Mouse (Mus musculus): ENCODE data around the gene Olfr671. TPM values are rescaled to one million over a fixed set of nuclear protein-coding genes. Genes with fewer than 3 reads are reported as not detected.
"Not testable (repeated sequence)": the region's sequence is repeated elsewhere in the genome, so short reads cannot be mapped to it uniquely, and the experiment has no call there.

Olfr671 gene
- polyA plus RNA-seq (2014; fragmentation: Nextera tagmentation; extraction: Ambion mirVana), result not detected in 2 replicates

GRCm38 (mm10) chr7:104979026-104979425 is at the start of gene Olfr671:
Gene Olfr671, minus strand, starts transcription at chr7:104979126.
- no peaks in the 10 kb centered on the region for H3K4me1 ChIP-seq (replicated peaks; ENCODE audit: control insufficient read depth, insufficient read depth, low read length)
- no peak within 1 kb of the TSS for H3K4me3 ChIP-seq (ENCODE audit: low read depth, low read length)
- no peak within 1 kb of the TSS for H3K27ac ChIP-seq (ENCODE audit: low read depth, low read length)
- DNase-seq (ENCODE audit: low spot score), result no peak
- WGBS, result 81% methylated on average over 1 of the region's 1 CpGs
- ATAC-seq (replicated peaks; ENCODE audit: low FRiP score), result no peak
- H3K27me3 ChIP-seq (ENCODE audit: control insufficient read depth, insufficient read depth, low read length), result no peaks in the 10 kb centered on the region
- no peak within 1 kb of the TSS for H3K9ac ChIP-seq (ENCODE audit: low read length)
- H3K36me3 ChIP-seq (ENCODE audit: control insufficient read depth, insufficient read depth, low read length), result no peaks in the 10 kb centered on the region
- no peak within 1 kb of the TSS for H3K4me2 ChIP-seq (ENCODE audit: low read depth, low read length, severe bottlenecking)
- H3K9me3 ChIP-seq (ENCODE audit: control insufficient read depth, low read length), result no peaks in the 10 kb centered on the region

- no peak for ATAC-seq (replicated peaks; ENCODE audit: low FRiP score)
- Histone ChIP-seq H3K4me2 (ENCODE audit: low read depth, low read length, severe bottlenecking) (no peak within 1 kb of the TSS), H3K4me3 (ENCODE audit: low read depth, low read length) (no peak within 1 kb of the TSS), H3K9me3 (ENCODE audit: control insufficient read depth, low read length) (no peaks in the 10 kb centered on the region), H3K36me3 (ENCODE audit: control insufficient read depth, insufficient read depth, low read length) (no peaks in the 10 kb centered on the region), H3K27me3 (ENCODE audit: control insufficient read depth, insufficient read depth, low read length) (no peaks in the 10 kb centered on the region), H3K4me1 (replicated peaks; ENCODE audit: control insufficient read depth, insufficient read depth, low read length) (no peaks in the 10 kb centered on the region), H3K9ac (ENCODE audit: low read length) (no peak within 1 kb of the TSS), H3K27ac (ENCODE audit: low read depth, low read length) (no peak within 1 kb of the TSS)
- no peak for DNase-seq (ENCODE audit: low spot score)
- 81% methylated on average over 1 of the region's 1 CpGs for WGBS
Measured at GRCm38 (mm10) chr7:105028360-105028759, 49.4 kb upstream of the Olfr671 start, which contains the start of gene Olfr675. Gene Olfr675, minus strand, starts transcription at chr7:105028460.

DNA sequence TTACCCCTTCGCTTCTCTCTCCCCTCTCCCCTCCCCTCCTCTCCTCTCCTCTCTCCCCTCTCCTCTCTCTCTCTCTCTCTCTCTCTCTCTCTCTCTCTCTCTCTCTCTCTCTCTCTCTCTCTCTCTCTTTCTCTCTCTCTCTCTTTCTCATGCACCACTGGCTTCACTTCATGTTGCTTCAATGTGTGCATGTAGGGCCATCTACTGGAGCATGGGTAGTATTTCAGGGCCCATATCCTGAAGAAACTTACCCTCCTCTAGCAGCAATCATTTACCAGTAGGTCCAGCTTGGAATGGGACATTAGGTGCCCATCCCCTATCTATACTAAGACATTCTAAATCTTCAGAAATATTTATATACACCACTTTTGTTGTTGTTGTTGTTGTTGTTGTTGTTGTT is 43.6 kb upstream of the Olfr671 start:
- Histone ChIP-seq H3K9me3 (ENCODE audit: control insufficient read depth, low read length) (no peaks in the 10 kb centered on the region), H3K27ac (ENCODE audit: low read depth, low read length) (no peak overlapping the region), H3K4me1 (replicated peaks; ENCODE audit: control insufficient read depth, insufficient read depth, low read length) (no peaks in the 10 kb centered on the region), H3K36me3 (ENCODE audit: control insufficient read depth, insufficient read depth, low read length) (no peaks in the 10 kb centered on the region), H3K9ac (ENCODE audit: low read length) (no peak overlapping the region), H3K4me2 (ENCODE audit: low read depth, low read length, severe bottlenecking) (no peak overlapping the region), H3K4me3 (ENCODE audit: low read depth, low read length) (no peak overlapping the region), H3K27me3 (ENCODE audit: control insufficient read depth, insufficient read depth, low read length) (no peaks in the 10 kb centered on the region)
- WGBS, result 82% methylated on average over 1 of the region's 1 CpGs
- ATAC-seq (replicated peaks; ENCODE audit: low FRiP score) (no peak), DNase-seq (ENCODE audit: low spot score) (no peak)

DNA sequence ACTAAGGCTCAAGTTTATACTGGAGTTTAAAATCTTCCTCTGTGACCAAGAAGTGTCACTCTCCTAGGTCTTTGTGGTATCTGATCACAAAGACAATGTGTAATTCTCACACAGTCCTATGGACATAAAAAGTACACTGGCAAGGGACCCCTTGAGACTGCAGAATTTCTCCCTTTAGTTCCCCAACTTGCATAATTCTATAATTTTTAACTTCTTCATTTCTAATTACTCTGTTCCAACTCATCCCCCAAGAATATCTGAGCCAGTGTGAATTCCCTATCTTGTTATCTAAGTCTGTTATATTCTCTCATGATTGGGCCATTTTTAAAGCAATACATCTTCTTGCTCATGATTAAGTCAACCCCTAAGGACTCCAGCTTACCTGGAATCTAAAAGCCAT is 23.0 kb upstream of the Olfr671 start, which contains the start of gene Olfr672:
Gene Olfr672, minus strand, starts transcription at position 101 of the 400 bp plus-strand sequence.
- Histone ChIP-seq H3K36me3 (ENCODE audit: control insufficient read depth, insufficient read depth, low read length) (no peaks in the 10 kb centered on the region), H3K27ac (ENCODE audit: low read depth, low read length) (no peak within 1 kb of the TSS), H3K4me3 (ENCODE audit: low read depth, low read length) (no peak within 1 kb of the TSS), H3K9me3 (ENCODE audit: control insufficient read depth, low read length) (no peaks in the 10 kb centered on the region), H3K9ac (ENCODE audit: low read length) (no peak within 1 kb of the TSS), H3K4me2 (ENCODE audit: low read depth, low read length, severe bottlenecking) (no peak within 1 kb of the TSS), H3K4me1 (replicated peaks; ENCODE audit: control insufficient read depth, insufficient read depth, low read length) (no peaks in the 10 kb centered on the region), H3K27me3 (ENCODE audit: control insufficient read depth, insufficient read depth, low read length) (no peaks in the 10 kb centered on the region)
- ATAC-seq (replicated peaks; ENCODE audit: low FRiP score) (no peak), DNase-seq (ENCODE audit: low spot score) (no peak)

DNA sequence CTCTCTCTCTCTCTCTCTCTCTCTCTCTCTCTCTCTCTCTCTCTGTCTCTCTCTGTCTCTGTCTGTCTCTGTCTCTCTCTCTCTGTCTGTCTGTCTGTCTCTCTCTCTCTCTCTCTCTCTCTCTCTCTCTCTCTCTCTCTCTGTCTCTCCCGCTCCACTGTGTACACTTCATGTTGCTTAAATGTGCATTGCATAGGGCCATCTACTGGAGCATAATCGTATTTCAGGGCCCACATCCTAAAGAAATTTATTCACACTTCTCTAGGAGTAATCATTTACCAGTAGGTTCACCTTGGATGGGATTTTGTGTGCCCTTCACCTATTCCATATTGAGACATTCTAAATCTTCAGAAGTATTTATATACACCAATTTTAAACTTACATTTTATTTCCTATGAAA is 6.4 kb downstream of the Olfr671 start:
- not testable (repeated sequence) for H3K4me3 ChIP-seq (ENCODE audit: low read depth, low read length)

DNA sequence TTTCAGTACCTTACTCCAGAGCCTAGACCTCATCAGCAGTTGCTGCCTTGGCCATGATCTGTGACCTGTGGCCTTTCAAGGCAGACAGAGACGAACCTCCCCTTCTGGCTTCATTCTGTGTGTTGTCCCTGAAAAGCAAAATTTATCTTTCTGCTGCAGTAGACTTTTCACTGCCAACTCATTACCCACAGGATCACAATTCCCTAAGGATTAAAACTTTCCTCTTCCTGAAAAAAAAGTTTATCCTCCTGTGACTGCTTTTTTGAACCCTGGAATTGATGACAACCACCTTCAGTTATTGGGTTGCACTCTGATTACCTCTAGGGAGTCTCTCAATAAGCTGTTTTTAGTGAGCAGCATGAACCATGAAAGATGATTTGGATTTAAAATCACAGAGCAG is 16.4 kb downstream of the Olfr671 start, which contains the start of gene Olfr670:
Gene Olfr670, minus strand, starts transcription at position 101 of the 400 bp plus-strand sequence.
- Histone ChIP-seq H3K4me3 (ENCODE audit: low read depth, low read length) (no peak within 1 kb of the TSS), H3K4me1 (replicated peaks; ENCODE audit: control insufficient read depth, insufficient read depth, low read length) (no peaks in the 10 kb centered on the region), H3K4me2 (ENCODE audit: low read depth, low read length, severe bottlenecking) (no peak within 1 kb of the TSS), H3K36me3 (ENCODE audit: control insufficient read depth, insufficient read depth, low read length) (no peaks in the 10 kb centered on the region), H3K9ac (ENCODE audit: low read length) (no peak within 1 kb of the TSS), H3K27me3 (ENCODE audit: control insufficient read depth, insufficient read depth, low read length) (no peaks in the 10 kb centered on the region), H3K9me3 (ENCODE audit: control insufficient read depth, low read length) (no peaks in the 10 kb centered on the region), H3K27ac (ENCODE audit: low read depth, low read length) (no peak within 1 kb of the TSS)
- 90% methylated on average over 1 of the region's 1 CpGs for WGBS
- ATAC-seq (replicated peaks; ENCODE audit: low FRiP score) (no peak), DNase-seq (ENCODE audit: low spot score) (no peak)

More for the DNA sequence above, 6.4 kb downstream of the Olfr671 start:
- ATAC-seq (replicated peaks; ENCODE audit: low FRiP score); H3K4me1 ChIP-seq (replicated peaks; ENCODE audit: control insufficient read depth, insufficient read depth, low read length); DNase-seq (ENCODE audit: low spot score); H3K27me3 ChIP-seq (ENCODE audit: control insufficient read depth, insufficient read depth, low read length); H3K9ac ChIP-seq (ENCODE audit: low read length); H3K36me3 ChIP-seq (ENCODE audit: control insufficient read depth, insufficient read depth, low read length); H3K27ac ChIP-seq (ENCODE audit: low read depth, low read length); H3K4me2 ChIP-seq (ENCODE audit: low read depth, low read length, severe bottlenecking); H3K9me3 ChIP-seq (ENCODE audit: control insufficient read depth, low read length): not testable (repeated sequence)
- WGBS, result 78% methylated on average over 2 of the region's 2 CpGs

- not testable (repeated sequence) for DNase-seq (ENCODE audit: low spot score)
Measured at GRCm38 (mm10) chr7:104950234-104950633, 28.7 kb downstream of the Olfr671 start.

GRCm38 (mm10) chr7:104933940-104934339 is 45.0 kb downstream of the Olfr671 start, which contains the start of gene Olfr669:
Gene Olfr669, plus strand, starts transcription at chr7:104934240.
- H3K36me3 ChIP-seq (ENCODE audit: control insufficient read depth, insufficient read depth, low read length), result no peaks in the 10 kb centered on the region
- 79% methylated on average over 1 of the region's 1 CpGs for WGBS
- no peak within 1 kb of the TSS for H3K4me3 ChIP-seq (ENCODE audit: low read depth, low read length)
- no peak for ATAC-seq (replicated peaks; ENCODE audit: low FRiP score)
- no peaks in the 10 kb centered on the region for H3K9me3 ChIP-seq (ENCODE audit: control insufficient read depth, low read length)
- H3K27ac ChIP-seq (ENCODE audit: low read depth, low read length), result no peak within 1 kb of the TSS
- no peaks in the 10 kb centered on the region for H3K27me3 ChIP-seq (ENCODE audit: control insufficient read depth, insufficient read depth, low read length)
- DNase-seq (ENCODE audit: low spot score), result no peak
- H3K9ac ChIP-seq (ENCODE audit: low read length), result no peak within 1 kb of the TSS
- H3K4me1 ChIP-seq (replicated peaks; ENCODE audit: control insufficient read depth, insufficient read depth, low read length), result no peaks in the 10 kb centered on the region
- no peak within 1 kb of the TSS for H3K4me2 ChIP-seq (ENCODE audit: low read depth, low read length, severe bottlenecking)

More at GRCm38 (mm10) chr7:104950234-104950633, 28.7 kb downstream of the Olfr671 start:
- 94% methylated on average over 16 of the region's 16 CpGs for WGBS
- not testable (repeated sequence) for ATAC-seq (replicated peaks; ENCODE audit: low FRiP score); H3K4me1 ChIP-seq (replicated peaks; ENCODE audit: control insufficient read depth, insufficient read depth, low read length); H3K9ac ChIP-seq (ENCODE audit: low read length); H3K27ac ChIP-seq (ENCODE audit: low read depth, low read length); H3K27me3 ChIP-seq (ENCODE audit: control insufficient read depth, insufficient read depth, low read length); H3K36me3 ChIP-seq (ENCODE audit: control insufficient read depth, insufficient read depth, low read length); H3K9me3 ChIP-seq (ENCODE audit: control insufficient read depth, low read length); H3K4me3 ChIP-seq (ENCODE audit: low read depth, low read length); H3K4me2 ChIP-seq (ENCODE audit: low read depth, low read length, severe bottlenecking)

DNA sequence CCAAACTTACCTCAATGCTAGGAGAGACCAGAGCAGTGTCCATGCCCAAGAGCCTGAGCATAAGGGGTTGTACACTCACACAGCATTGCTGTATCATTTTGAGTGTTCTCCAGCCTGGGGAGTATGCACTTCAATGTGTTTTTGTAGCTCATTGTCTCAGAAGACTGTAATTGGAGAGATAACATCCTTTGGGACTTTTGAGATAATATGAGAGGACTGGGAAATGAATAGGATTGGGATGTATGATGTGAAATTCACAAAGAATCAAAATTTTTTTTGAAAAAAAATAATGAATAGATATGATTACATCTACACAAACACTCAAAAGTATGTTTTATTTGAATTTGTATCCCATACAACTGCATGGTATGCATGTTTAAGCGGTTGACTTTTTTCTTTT is 51.0 kb downstream of the Olfr671 start, which contains the start of gene Olfr668:
Gene Olfr668, minus strand, starts transcription at position 101 of the 400 bp plus-strand sequence.
- Histone ChIP-seq H3K9ac (ENCODE audit: low read length) (no peak within 1 kb of the TSS), H3K27ac (ENCODE audit: low read depth, low read length) (no peak within 1 kb of the TSS), H3K9me3 (ENCODE audit: control insufficient read depth, low read length) (no peaks in the 10 kb centered on the region), H3K27me3 (ENCODE audit: control insufficient read depth, insufficient read depth, low read length) (no peaks in the 10 kb centered on the region), H3K4me3 (ENCODE audit: low read depth, low read length) (no peak within 1 kb of the TSS), H3K4me1 (replicated peaks; ENCODE audit: control insufficient read depth, insufficient read depth, low read length) (no peaks in the 10 kb centered on the region), H3K4me2 (ENCODE audit: low read depth, low read length, severe bottlenecking) (no peak within 1 kb of the TSS), H3K36me3 (ENCODE audit: control insufficient read depth, insufficient read depth, low read length) (no peaks in the 10 kb centered on the region)
- ATAC-seq (replicated peaks; ENCODE audit: low FRiP score) (no peak), DNase-seq (ENCODE audit: low spot score) (no peak)
- WGBS, result 81% methylated on average over 1 of the region's 1 CpGs
